Mouse (Mus musculus) common myeloid progenitor, adult 5-6 weeks (primary cell): Measurements from ENCODE around the gene Gipc2. TPM values are rescaled to one million over a fixed set of nuclear protein-coding genes. Genes with fewer than 3 reads are reported as not detected.
"Not testable (repeated sequence)": the region's sequence is repeated elsewhere in the genome, so short reads cannot be mapped to it uniquely, and the experiment has no call there.

Source experiments
- ATAC-seq: replicated peaks from 2 replicates; pipeline ENCODE4 v1.8.0; 2016; ENCODE audit warnings: low read depth, mild to moderate bottlenecking, moderate TSS enrichment, inconsistent platforms; ENCODE audit not compliant: poor library complexity, severe bottlenecking
- total RNA-seq: library from RNA; stranded (forward); fragments of 200-1000, 187-1606 nt; gene quantifications from 2 replicates; pipeline ENCODE4 v1.2.3, GENCODE M21; 2017

The Gipc2 gene
- total RNA-seq, 1 experiment from 2014 or later = 1.2 TPM

DNA sequence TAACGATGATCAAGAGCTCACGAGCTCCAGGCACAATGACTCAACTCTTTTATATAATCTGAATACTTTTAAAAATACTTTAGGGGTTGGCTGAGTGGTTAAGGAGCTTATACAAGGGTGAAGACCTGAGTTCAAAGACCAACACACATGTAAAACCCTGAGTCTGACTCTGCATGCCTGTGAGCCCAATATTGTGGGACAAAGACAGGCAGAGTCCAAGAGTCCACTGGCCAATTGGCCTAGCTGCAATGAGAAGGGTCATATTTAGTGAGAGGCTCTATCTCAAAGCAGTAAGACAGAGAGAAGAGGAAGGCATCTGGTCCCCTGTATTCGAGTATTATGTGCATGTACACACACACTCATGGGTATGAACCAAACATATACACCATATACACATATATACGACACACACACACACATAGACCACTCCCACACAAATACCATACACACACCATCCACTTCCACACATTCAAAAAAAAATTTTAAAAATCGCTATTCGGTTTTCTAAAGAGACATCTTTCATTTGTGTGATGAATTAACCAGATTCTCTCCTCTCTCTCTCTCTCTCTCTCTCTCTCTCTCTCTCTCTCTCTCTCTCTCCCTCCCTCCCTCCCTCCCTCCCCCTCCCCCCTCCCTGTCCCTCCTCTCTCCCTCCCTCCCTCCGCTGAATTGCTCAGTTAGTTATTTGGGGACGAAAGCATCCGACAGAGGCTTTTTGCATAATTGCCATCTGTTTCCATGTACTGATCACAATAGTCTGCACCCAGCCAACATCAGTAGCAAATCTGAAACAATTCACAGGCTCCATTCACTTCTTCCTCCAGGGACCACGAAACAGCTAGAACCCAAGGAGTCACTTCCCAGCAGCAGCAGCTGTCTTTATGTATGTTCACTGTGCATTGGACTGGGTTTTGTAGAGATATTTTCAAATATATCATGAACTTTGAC is 7.4 kb downstream of the Gipc2 start:
- ATAC-seq = no peak

DNA sequence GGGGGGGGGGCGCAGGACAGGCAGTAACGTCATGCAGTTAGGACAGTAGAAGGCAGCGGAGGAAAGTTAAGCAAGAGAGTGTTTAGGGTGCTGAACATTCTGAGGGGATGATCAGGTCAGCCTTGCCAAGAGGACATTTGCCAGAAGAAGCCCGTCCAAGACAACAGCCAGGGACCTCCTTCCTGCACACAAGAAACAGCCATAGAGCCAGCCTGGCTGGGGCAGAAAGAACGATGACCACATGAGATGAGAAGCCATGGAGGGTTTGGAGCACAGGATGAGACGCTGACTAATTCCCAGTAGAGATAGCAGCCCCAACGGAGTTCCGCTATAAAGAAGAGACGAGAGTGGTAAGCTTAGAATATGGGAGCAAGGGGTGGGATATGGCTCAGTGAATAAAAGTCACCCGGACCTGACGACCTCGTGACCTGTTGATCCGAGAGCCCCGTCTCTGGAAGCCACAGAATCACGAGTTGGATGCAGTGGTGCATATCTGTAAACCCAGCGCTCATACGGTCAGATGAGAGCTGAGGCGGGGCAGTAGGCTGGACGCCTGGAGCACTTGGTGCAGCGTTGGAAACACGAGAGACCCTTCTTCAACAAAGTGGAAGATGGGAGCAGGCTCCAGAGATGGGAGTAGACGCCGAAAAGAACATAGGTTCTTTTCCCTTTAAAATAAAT is 9.1 kb downstream of the Gipc2 start:
- no peak for ATAC-seq

DNA sequence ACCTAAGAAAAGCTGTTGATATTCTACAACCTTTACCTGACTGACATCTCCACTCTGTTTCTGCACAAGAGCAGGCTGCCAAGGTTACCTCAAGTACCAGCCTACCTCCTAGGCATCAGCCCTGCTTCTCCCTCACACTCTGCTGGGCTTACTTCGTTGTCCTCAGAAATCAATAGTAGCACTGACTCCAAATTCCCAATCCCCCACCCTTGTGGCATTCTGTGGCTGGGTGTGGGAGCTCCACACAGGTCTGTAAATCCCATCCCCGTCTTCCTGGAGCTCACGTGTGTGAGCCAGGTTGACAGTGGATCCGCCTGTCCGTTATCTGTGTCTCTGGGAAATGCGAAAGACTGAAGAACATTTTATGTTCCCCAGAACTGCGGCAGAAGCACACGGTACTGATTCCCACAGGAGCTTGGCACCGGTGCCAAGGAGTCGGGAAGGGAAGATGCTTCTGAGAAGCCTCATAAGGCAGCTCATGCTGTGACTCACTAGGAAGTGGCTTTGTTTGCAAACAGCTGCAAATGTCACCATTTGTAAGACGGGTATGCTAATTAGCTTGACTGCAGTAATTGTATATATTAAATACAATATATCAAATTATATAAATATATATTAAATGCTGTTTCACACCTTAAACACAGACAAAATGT is 10.6 kb downstream of the Gipc2 start:
- no peak for ATAC-seq

DNA sequence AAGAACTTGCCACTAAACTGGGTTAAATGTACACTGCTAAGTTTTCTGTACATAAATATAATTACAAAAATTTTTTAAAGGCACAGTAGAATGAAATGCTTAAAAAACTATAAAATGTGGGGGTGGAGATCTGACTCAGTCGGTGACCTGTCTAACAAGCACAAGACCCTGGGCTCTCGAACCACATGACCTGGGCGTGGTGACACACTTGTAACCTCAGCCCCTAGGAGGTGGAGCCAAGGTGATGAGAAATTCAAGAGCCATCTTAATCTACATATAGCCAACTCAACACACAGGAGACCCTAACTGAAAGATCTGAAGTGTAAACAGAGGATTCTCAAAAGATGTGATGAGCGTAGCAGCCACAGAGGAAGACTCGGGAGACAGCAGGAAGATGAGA is 11.9 kb downstream of the Gipc2 start:
- no peak for ATAC-seq

DNA sequence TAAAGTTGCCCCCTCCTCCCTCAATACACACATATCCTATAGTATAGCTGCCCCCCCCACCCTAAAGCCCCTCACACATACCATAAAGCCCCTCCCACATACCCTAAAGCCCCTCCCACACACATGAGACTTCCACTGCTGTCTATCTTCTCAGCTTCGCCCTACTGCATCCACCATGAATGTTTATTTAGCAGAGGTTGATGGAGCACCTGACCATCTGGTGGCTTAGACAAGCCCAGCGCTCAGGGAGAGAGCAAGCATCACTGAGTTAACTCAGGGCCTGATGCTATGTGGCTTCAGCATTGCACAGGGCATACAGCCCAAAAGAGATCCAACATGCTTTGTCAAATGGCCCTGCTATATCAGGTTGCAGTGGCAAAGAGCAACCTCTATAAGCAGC is 12.9 kb downstream of the Gipc2 start:
- ATAC-seq = no peak

DNA sequence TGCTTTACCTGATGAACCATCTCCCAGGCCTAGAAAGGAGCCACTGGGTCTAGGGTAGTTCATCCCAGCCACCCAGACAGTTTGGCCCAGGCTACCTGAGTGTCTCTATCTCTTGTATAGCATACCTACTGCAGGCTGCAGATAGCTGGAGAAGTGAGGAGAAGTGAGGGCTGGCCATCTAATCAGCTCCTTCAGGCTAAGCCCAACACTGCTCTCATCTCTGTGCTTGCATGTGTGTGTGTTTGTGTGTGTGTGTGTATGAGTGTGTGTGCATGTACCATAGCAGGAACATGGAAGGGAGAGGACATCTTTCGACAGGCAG is 13.6 kb downstream of the Gipc2 start:
- ATAC-seq = peak; percentile 59

DNA sequence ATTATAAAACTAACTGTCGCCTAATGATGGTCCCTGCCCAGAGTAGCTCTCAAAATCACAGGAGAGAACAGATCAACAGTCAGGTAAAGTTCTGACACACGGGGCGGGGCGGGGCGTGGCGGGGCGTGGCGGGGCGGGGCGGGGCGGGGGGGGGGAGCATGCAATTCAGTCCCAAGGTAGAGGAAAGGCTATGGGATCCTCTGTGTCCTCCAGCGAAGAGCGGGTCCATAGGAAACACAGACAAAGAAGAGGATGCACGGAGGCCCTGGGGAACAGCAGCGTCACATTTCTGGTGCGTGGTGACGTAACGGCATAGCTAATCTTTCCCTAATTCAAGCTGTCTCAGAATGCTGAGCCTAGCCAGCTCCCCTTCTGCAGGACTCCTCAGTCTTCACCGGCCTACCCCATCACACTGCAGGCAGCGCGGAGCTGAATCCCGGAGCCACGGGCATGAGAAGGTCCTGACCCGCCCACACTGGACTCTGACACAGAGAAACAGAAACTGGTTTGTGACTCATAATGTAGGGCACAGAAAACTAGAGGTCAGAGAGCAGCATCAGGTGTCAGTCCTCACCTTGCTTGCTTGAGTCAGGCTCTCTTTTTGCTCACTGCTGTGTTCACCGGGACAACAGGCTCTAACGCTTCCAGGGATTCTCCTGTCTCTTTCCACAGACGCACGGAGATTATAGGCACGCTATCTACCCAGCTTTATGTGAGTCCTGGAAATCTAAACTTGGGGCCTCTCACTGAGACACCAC is 14.1 kb downstream of the Gipc2 start:
- ATAC-seq = peak; percentile 16

DNA sequence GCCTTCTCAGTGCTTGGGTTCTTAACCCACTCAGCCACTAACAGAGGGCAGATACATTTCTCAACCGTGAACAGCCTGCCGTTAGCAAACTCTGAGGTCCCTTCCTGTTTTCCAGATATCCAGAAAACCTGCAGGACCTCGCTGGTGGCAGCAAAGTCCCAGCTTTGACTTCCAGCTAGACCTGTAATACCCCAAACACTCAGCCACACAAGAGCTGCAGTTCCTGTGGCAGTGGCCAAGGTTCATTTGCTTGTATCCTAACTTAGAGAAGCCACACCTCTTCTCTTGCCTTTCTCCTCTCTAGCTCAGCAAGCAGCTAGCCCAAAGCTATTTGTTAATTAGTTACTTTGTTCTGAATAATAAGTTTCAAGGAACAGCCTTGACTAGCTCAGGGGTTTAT is 16.2 kb downstream of the Gipc2 start:
- ATAC-seq = no peak

DNA sequence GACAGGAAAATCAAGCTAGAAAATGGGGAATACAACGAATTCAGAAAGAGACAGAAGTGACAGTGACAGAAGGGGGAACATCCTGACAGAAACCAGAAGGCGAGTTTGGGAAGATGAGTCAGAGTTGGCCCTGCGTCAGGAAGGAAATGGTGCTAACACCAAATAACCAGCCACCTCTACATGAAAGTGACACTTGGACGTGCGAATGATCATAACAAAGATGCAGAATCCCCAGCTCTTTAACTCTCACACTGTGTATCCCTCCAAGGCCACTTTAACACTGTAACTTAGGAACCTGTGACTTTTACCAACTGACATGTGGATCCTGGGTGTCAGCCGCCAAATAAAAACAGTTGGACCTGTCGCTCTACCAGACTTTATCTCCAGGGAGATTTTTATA is 16.6 kb downstream of the Gipc2 start:
- ATAC-seq = peak; percentile 37; the same call in 1 of the 2 replicates

DNA sequence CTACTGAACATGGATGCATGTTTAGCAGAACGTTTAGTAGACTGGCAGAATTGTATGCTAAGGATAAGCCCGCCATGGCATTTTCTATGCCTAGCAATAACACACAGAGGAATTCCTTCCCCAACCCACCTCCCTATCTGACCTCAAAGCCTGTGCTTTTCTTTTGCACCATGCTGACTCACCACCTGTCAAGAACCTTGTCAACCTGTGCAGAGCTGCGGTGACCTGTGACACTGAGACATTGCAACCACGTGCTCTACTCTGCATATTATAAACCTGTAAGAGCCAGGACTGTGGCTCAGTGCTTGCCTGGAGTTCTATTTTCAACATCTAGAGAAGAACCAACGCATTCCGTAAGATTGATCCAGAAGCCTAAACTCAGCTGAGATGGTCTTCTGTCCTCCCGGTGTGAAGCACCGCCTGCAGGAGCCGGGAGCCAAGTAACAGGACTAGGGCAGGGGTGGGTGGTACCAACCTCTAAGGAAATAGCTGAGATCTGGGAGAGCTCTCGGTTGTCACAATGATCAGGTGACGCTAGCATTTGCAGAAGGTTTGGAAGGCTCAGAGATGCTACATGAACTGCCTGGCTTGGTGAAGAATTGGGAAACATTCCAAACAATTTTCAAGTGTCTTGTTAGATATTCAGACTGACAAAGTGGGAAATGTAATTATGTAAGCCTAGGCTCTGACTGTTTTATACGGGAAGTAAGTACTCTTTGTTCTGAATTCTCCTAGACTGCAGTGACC is 18.8 kb downstream of the Gipc2 start:
- ATAC-seq = peak; percentile 58

DNA sequence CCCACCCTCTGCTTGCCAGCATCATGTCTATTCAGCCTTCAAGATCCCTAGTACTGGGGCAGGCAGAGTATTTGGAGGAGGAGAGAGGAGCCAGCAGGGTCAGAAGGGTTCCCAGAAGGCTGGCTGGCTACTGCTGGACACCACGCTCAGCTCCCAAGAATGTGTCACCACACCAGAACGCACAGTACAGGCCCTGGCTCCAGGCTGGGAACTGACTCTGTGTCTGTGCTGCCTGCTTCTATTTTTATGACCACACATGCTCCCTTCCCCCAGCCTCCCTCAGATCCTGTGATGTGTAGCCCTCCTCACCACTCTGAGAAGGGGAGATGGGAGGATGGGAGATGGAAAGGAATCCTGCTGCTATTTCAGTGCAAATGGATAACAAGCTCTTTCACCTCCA is 20.8 kb downstream of the Gipc2 start:
- ATAC-seq = no peak

DNA sequence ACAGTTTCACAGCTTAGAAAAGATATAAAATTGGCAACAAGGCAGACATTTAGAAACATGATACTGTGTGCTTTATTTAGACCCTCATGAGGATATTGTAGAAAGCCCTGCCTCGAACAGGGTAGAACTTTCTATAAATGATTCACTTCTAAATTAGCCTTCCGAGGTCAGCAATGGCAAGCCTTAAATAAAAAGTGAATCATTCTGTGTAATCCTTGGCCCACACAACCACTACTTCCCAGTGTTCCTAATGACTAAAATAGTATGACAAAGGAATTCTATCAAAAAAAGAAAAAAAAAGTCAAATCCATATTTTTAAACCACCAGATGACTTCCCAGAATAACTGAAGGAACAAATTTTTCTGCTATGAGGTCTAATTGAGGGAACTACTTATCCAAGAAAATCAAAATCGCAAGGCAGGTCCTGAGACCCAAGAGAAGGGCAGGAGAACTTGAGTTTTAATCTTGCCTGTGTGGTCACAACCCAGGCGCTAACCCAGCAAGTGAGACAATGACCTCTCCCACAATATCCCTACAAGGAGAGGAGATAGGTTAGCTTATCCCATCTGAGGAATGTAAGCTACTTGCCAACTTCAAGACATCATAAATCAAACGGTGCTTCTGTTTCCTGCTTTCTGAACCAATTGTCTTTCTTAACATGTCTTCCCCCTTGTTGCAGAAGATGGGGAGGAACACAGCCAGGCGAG is 22.9 kb downstream of the Gipc2 start:
- no peak for ATAC-seq

DNA sequence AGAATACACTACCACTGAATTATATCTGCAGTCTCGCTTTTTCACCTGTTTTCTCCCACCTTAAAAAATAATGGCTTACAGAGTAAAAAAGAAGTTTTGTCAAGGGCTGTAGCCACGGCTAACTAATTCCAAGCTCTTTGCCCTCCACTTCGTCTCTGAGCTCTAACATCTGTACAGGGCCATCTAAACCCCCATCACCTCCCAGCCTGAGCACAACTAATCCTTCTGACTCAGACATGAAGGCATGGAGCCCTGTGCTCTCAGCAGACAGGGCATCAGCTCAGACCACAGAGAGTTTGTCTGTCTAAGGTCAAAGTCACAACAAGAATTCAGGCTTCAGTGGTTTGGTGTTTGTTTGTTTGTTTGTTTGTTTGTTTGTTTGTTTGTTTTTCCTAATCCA is 23.9 kb downstream of the Gipc2 start:
- no peak for ATAC-seq

DNA sequence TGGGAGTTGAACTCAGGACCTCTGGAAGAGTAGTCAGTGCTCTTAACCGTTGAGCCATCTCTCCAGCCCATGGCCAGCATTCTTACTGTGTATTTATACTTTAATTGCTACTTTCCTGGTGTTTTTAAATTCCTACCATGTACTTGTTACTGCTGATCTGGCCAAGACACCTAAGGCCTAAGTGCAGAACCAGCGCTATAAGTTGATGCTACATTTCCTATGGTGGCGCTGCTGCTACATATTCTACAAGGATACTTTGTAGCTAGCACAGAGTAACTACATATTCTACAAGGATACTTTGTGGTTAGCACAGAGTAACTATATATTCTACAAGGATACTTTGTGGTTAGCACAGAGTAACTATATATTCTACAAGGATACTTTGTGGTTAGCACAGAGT is 26.7 kb downstream of the Gipc2 start:
- not testable (repeated sequence) for ATAC-seq

DNA sequence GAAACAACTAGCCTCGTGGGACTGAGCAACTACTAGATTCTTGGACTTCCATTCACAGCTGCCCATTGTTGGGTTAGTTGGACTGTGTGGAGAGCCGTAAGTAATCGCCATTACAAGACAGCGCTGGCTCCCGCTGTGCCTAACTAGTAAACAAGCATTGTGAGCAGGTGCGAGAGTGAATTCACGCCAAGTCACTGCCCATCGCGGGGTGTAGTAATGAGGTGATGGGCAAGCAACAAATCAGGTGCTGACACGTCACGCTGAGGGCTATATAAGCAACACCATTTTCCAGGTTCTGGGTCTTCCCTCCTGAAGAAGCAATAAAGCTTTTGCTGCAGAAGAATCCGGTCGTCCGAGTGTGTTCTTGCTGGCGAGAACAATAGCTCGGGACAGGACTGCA is 29.9 kb downstream of the Gipc2 start:
- not testable (repeated sequence) for ATAC-seq

DNA sequence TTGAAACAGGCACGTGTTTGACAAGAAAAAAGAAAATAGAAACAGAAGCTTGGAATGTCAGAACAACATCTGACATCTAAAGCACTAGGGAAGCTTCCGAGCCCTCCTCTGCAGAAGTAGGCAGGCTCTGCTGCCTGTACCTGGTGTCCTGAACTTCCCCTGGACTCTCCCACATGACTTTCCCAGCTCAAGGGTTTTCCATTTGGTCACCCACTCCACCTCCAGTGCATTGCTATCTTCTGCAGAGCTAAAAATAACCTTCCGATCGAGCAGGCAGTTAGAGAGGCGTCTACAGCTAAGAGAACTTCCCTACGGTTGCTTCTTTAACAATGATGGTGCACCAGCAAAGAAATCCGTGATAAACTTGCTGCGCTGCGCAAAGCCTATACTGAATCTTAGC is 32.4 kb downstream of the Gipc2 start:
- no peak for ATAC-seq

DNA sequence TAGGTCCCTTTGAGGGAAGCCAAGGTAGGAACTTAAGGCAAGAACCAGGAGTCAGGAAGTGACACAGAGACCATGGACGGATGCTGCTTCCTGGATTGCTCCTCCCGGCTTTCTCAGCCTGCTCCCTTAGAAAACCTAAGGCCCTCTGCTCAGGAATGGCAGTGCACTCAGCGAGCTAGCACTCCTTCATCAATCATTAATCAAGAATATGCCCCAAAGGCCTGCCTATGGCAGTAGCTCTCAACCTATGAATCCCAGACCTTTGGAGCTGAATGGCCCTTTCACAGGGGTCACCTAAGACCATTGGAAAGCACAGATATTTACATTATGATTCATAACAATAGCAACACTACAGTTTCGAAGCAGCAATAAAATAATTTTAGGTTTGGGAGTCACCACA is 35.1 kb downstream of the Gipc2 start:
- no peak for ATAC-seq

DNA sequence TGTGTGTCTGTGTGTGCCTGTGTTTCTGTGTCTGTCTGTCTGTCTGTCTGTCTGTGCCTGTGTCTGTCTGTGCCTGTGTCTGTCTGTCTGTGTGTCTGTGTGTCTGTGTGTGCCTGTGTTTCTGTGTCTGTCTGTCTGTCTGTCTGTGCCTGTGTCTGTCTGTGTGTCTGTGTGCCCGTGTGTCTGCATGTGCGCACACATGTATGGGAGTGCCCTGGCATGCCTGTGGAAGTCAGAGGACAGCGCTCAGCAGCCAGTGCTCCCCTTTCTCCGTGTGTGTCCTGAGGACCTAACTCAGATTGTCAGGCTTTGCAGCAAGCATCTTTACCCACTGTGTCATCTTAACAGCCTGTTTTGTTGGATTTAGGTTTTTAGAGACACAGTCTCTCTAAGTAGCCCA is 36.6 kb downstream of the Gipc2 start:
- ATAC-seq = not testable (repeated sequence)

DNA sequence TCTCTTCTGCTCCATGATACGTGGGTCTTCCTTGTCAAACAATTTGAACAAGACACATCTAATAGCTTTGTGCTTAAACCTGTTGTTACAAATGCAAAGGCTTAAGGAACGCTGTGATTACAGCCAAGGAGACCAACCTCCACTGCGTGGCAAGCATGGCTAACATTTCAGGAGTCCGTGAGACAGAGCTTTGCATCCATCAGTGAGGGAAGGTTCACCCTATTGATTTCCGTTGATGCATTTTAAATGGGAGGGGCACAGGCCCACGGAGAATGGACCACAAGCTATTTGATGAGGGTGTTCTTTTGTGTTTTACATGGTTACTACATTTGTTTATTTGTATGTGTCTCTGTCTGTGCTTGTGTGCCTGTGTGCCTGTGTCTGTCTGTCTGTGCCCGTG is 37.4 kb downstream of the Gipc2 start:
- no peak for ATAC-seq
